Mouse (Mus musculus) R1 (cell line): ENCODE measurements at regions not wholly inside any gene's neighbourhood (a gene's known extent, or its start where the extent isn't known, plus 50 kb on each side); places are given as distances from the start of the nearest gene placed in this dataset.
A peak's percentile ranks its signal among the peaks of the same experiment; 100 is the strongest.

ENCODE experiments used
- DNase-seq: peaks from one replicate; pipeline ENCODE4 v3.0.0-alpha.2; 2018; ENCODE audit warnings: low read depth, low spot score

GRCm38 (mm10) chr3:151670628-151671027, 79.1 kb downstream of the Ifi44 start:
- DNase-seq, result no peak

- DNase-seq, result no peak
Measured at GRCm38 (mm10) chr3:151653298-151653697, 96.5 kb downstream of the Ifi44 start.

- no peak for DNase-seq
Measured at GRCm38 (mm10) chr3:151651524-151651923, 98.2 kb downstream of the Ifi44 start.

- peak; percentile 69 for DNase-seq
Measured at GRCm38 (mm10) chr3:151647637-151648036, 102.1 kb downstream of the Ifi44 start.

GRCm38 (mm10) chr3:151639431-151640111, 110.2 kb downstream of the Ifi44 start:
- DNase-seq, result no peak

- DNase-seq, result no peak
Measured at GRCm38 (mm10) chr3:151638326-151638725, 111.4 kb downstream of the Ifi44 start.

GRCm38 (mm10) chr3:151610954-151611353, 138.8 kb downstream of the Ifi44 start:
- DNase-seq, result no peak

- DNase-seq, result no peak
Measured at GRCm38 (mm10) chr3:151607689-151608088, 142.1 kb downstream of the Ifi44 start.

GRCm38 (mm10) chr3:151603371-151603770, 146.4 kb downstream of the Ifi44 start:
- no peak for DNase-seq
